Mouse (Mus musculus): Measurements from ENCODE around the gene Upb1. TPM values are rescaled to one million over a fixed set of nuclear protein-coding genes. Genes with fewer than 3 reads are reported as not detected.

Upb1 gene
- 0.18 and 0.36 TPM in 2 replicates for polyA plus RNA-seq (2015; fragmentation: Nextera tagmentation; extraction: Ambion mirVana)

DNA sequence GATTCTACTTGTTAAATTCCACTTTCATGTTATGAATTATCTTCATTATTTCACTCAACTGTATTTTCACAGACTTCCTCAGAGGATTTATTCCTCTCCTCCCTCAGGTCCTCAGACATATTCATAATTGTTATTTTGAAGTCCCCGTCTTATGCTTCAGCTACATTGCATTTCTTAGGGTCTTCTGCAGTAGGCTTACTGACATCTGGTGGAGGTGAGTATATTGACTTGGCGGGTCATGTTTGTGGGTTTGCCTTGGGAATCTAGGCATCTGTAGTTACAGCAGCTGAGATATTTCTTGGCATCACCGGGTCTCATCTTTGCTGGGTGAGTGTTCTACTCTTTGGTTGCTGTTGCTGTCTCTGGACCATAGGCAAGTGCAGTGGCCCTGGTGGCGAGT, at the start of gene Upb1:
Gene Upb1, plus strand, starts transcription at position 158 of the 400 bp plus-strand sequence.

Other genes with a start within 250 kb of the Upb1 start
- 8.4 and 10.7 TPM in 2 replicates for gene Specc1l, start 189.0 kb upstream of the Upb1 start, polyA plus RNA-seq (2015; fragmentation: Nextera tagmentation; extraction: Ambion mirVana)
- 0.89 and 1.2 TPM in 2 replicates for gene Adora2a, start 84.2 kb upstream of the Upb1 start, polyA plus RNA-seq (2015; fragmentation: Nextera tagmentation; extraction: Ambion mirVana)
- 113 and 129 TPM in 2 replicates for gene Snrpd3, start 116.4 kb downstream of the Upb1 start, polyA plus RNA-seq (2015; fragmentation: Nextera tagmentation; extraction: Ambion mirVana)
- 47.0 and 51.2 TPM in 2 replicates for gene Gucd1, start 116.9 kb downstream of the Upb1 start, polyA plus RNA-seq (2015; fragmentation: Nextera tagmentation; extraction: Ambion mirVana)
- gene Lrrc75b, start 159.2 kb downstream of the Upb1 start, polyA plus RNA-seq (2015; fragmentation: Nextera tagmentation; extraction: Ambion mirVana) = 0.46 and 0.49 TPM in 2 replicates
- 0.85 and 1.6 TPM in 2 replicates for gene Ggt1, start 160.5 kb downstream of the Upb1 start, polyA plus RNA-seq (2015; fragmentation: Nextera tagmentation; extraction: Ambion mirVana)
- 5.1 and 8.3 TPM in 2 replicates for gene Ggt5, start 188.2 kb downstream of the Upb1 start, polyA plus RNA-seq (2015; fragmentation: Nextera tagmentation; extraction: Ambion mirVana)
- 3.8 and 3.9 TPM in 2 replicates for gene Susd2, start 242.9 kb downstream of the Upb1 start, polyA plus RNA-seq (2015; fragmentation: Nextera tagmentation; extraction: Ambion mirVana)